Mouse (Mus musculus) brain, embryonic 14.5 days (tissue): ENCODE measurements around the gene Nt5c3.

ENCODE experiments used
- CTCF ChIP-seq: fragments of 200-500 bp; IDR thresholded peaks from 2 replicates; pipeline ENCODE4 v1.5.1; 2012; ENCODE audit warnings: inconsistent platforms, mild to moderate bottlenecking, moderate library complexity, borderline replicate concordance; ENCODE audit not compliant: insufficient read depth, insufficient read length; ENCODE audit errors: extremely low read depth
- POLR2A ChIP-seq: fragments of 200-500 bp; IDR thresholded peaks from 2 replicates; pipeline ENCODE4 v1.6.1; 2012; ENCODE audit warnings: mild to moderate bottlenecking, inconsistent platforms, borderline replicate concordance; ENCODE audit not compliant: poor library complexity, insufficient read depth, insufficient read length, severe bottlenecking; ENCODE audit errors: extremely low read depth

DNA sequence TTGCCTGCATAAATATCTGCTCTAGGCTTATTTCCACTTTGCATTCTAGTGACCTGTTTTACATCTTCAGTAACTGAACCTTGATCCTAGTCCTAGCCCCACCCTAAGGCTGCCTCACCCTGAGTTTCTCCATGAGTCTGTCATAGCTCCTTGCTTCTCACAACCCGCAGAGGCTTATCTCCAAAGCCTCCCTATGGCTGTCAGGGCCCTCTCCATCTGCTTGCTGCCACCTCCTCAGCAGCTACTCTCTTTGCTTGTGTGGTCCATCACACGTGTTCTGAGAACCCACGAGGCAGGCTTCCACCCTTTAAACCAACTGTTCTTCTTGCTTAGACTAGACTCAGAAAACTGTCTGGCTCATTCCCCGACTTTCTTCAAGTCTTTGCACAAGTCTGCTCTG, 46.9 kb downstream of the Nt5c3 start:
- TF ChIP-seq POLR2A (no peak), CTCF (no peak)
